Mouse (Mus musculus) neural tube, embryonic 14.5 days (tissue): ENCODE measurements around the gene Scmh1. TPM values are rescaled to one million over a fixed set of nuclear protein-coding genes. Genes with fewer than 3 reads are reported as not detected.
A peak's percentile ranks its signal among the peaks of the same experiment; 100 is the strongest.

Experiments
- ATAC-seq: fragments of 200-750 bp; cut with Nextera tagmentation; 2 replicates; pipeline ENCODE4 v1.8.0; 2017; ENCODE audit warnings: low read depth, mild to moderate bottlenecking, moderate TSS enrichment, moderate library complexity
- H3K27ac ChIP-seq: fragments of 300-500 bp; sonication (generic); 2 replicates; pipeline ENCODE4 v1.5.1; 2014; ENCODE audit warnings: low read depth, mild to moderate bottlenecking, control low read depth, low read length, moderate library complexity, mixed read lengths
- H3K27me3 ChIP-seq: fragments of 300-500 bp; sonication (generic); 2 replicates; pipeline ENCODE4 v1.6.1; 2014; ENCODE audit warnings: low read length; ENCODE audit not compliant: control insufficient read depth, insufficient read depth
- H3K36me3 ChIP-seq: fragments of 300-500 bp; sonication (generic); 2 replicates; pipeline ENCODE4 v1.6.1; 2014; ENCODE audit warnings: low read length, mixed read lengths; ENCODE audit not compliant: control insufficient read depth, insufficient read depth
- H3K4me1 ChIP-seq: fragments of 300-500 bp; sonication (generic); 2 replicates; pipeline ENCODE4 v1.6.1; 2014; ENCODE audit warnings: low read length; ENCODE audit not compliant: control insufficient read depth, insufficient read depth
- H3K4me2 ChIP-seq: fragments of 300-500 bp; sonication (generic); 2 replicates; pipeline ENCODE4 v1.6.1; 2014; ENCODE audit warnings: mild to moderate bottlenecking, low read depth, low read length, control low read depth
- H3K4me3 ChIP-seq: fragments of 300-500 bp; sonication (generic); 2 replicates; pipeline ENCODE4 v1.5.1; 2014; ENCODE audit warnings: low read depth, low read length, control low read depth, mixed read lengths
- H3K9ac ChIP-seq: fragments of 300-500 bp; sonication (generic); replicated peaks from 2 replicates; pipeline ENCODE4 v1.6.1; 2014; ENCODE audit warnings: low read depth, mild to moderate bottlenecking, control low read depth, low read length, mixed read lengths
- H3K9me3 ChIP-seq: fragments of 300-500 bp; sonication (generic); 2 replicates; pipeline ENCODE4 v1.6.1; 2016; ENCODE audit warnings: low read length; ENCODE audit not compliant: control insufficient read depth
- WGBS: fragments of 180-500 bp; shearing (Covaris S2); extraction: QIAGEN DNeasy Blood & Tissue Kit; methylation state at CpG from one replicate; pipeline ENCODE4 v1.1.7; 2014; 5-methylcytosine and 5-hydroxymethylcytosine counted together
- polyA plus RNA-seq: library from polyadenylated mRNA; unstranded; fragments of >200 nt; fragmentation: Nextera tagmentation; extraction: Ambion mirVana; gene quantifications from 2 replicates; pipeline ENCODE4 v1.2.1, GENCODE M21; 2014

The Scmh1 gene
- polyA plus RNA-seq, 1 experiment from 2014 or later: 90.8 TPM

- Histone ChIP-seq H3K4me2 (no peak overlapping the region), H3K4me1 (peaks cover 15% of the 10 kb centered on the region), H3K9ac (no peak overlapping the region), H3K4me3 (no peak overlapping the region), H3K27ac (no peak overlapping the region), H3K36me3 (no peaks in the 10 kb centered on the region), H3K9me3 (no peaks in the 10 kb centered on the region), H3K27me3 (no peaks in the 10 kb centered on the region)
- no peak for ATAC-seq
- 38% methylated on average over 4 of the region's 4 CpGs for WGBS
Observed at GRCm38 (mm10) chr4:120373813-120374212, 31.3 kb upstream of the Scmh1 start.

GRCm38 (mm10) chr4:120380811-120381391 is 24.2 kb upstream of the Scmh1 start:
- H3K27me3 ChIP-seq: no peaks in the 10 kb centered on the region
- 13% methylated on average over 7 of the region's 7 CpGs for WGBS

GRCm38 (mm10) chr4:120385496-120385895 is 19.6 kb upstream of the Scmh1 start:
- no peak for ATAC-seq
- no peak overlapping the region for H3K9ac ChIP-seq
- no peak overlapping the region for H3K27ac ChIP-seq
- H3K27me3 ChIP-seq: no peaks in the 10 kb centered on the region
- no peak overlapping the region for H3K4me2 ChIP-seq
- H3K4me3 ChIP-seq: no peak overlapping the region
- H3K36me3 ChIP-seq: no peaks in the 10 kb centered on the region
- no peaks in the 10 kb centered on the region for H3K9me3 ChIP-seq
- H3K4me1 ChIP-seq: 0 out of 2 replicates have a peak, but pooled peaks cover 4% of the 10 kb centered on the region
- WGBS: 86% methylated on average over 2 of the region's 2 CpGs

More at GRCm38 (mm10) chr4:120380811-120381391, 24.2 kb upstream of the Scmh1 start:
- Histone ChIP-seq H3K27ac (no peak overlapping the region; the same call in 1 of the 2 replicates), H3K4me2 (no peak overlapping the region), H3K36me3 (no peaks in the 10 kb centered on the region), H3K9ac (no peak overlapping the region), H3K4me3 (no peak overlapping the region), H3K9me3 (no peaks in the 10 kb centered on the region), H3K4me1 (0 out of 2 replicates have a peak, but pooled peaks cover 4% of the 10 kb centered on the region)
- peak; percentile 86 for ATAC-seq

GRCm38 (mm10) chr4:120387496-120387895 is 17.6 kb upstream of the Scmh1 start:
- peak; percentile 60; the same call in 1 of the 2 replicates for ATAC-seq
- no peaks in the 10 kb centered on the region for H3K36me3 ChIP-seq
- 55% methylated on average over 4 of the region's 4 CpGs for WGBS
- H3K27me3 ChIP-seq: no peaks in the 10 kb centered on the region
- H3K27ac ChIP-seq: no peak overlapping the region
- H3K4me1 ChIP-seq: no peaks in the 10 kb centered on the region
- H3K9ac ChIP-seq: no peak overlapping the region
- H3K4me2 ChIP-seq: no peak overlapping the region
- no peaks in the 10 kb centered on the region for H3K9me3 ChIP-seq
- no peak overlapping the region for H3K4me3 ChIP-seq

GRCm38 (mm10) chr4:120387968-120388367 is 17.1 kb upstream of the Scmh1 start:
- Histone ChIP-seq H3K4me3 (no peak overlapping the region), H3K36me3 (no peaks in the 10 kb centered on the region), H3K9ac (no peak overlapping the region), H3K9me3 (no peaks in the 10 kb centered on the region), H3K4me2 (no peak overlapping the region), H3K4me1 (no peaks in the 10 kb centered on the region), H3K27me3 (no peaks in the 10 kb centered on the region), H3K27ac (no peak overlapping the region)
- 77% methylated on average over 2 of the region's 2 CpGs for WGBS
- no peak for ATAC-seq

- Histone ChIP-seq H3K4me3 (no peak overlapping the region), H3K9me3 (no peaks in the 10 kb centered on the region), H3K27me3 (no peaks in the 10 kb centered on the region), H3K36me3 (no peaks in the 10 kb centered on the region), H3K9ac (no peak overlapping the region), H3K4me1 (no peaks in the 10 kb centered on the region), H3K4me2 (no peak overlapping the region), H3K27ac (no peak overlapping the region)
- ATAC-seq: no peak
- WGBS: 20% methylated on average over 3 of the region's 3 CpGs
Observed at GRCm38 (mm10) chr4:120388998-120389542, 16.0 kb upstream of the Scmh1 start.

- no peak overlapping the region for H3K27ac ChIP-seq
- no peaks in the 10 kb centered on the region for H3K4me1 ChIP-seq
- no peak overlapping the region for H3K4me3 ChIP-seq
- 40% methylated on average over 6 of the region's 6 CpGs for WGBS
- no peak overlapping the region for H3K4me2 ChIP-seq
- no peak overlapping the region for H3K9ac ChIP-seq
- no peak for ATAC-seq
- no peaks in the 10 kb centered on the region for H3K27me3 ChIP-seq
- no peaks in the 10 kb centered on the region for H3K9me3 ChIP-seq
- no peaks in the 10 kb centered on the region for H3K36me3 ChIP-seq
Observed at GRCm38 (mm10) chr4:120389546-120389945, 15.5 kb upstream of the Scmh1 start.

GRCm38 (mm10) chr4:120391591-120391990 is 13.5 kb upstream of the Scmh1 start:
- Histone ChIP-seq H3K36me3 (no peaks in the 10 kb centered on the region), H3K4me3 (no peak overlapping the region), H3K4me1 (no peaks in the 10 kb centered on the region), H3K4me2 (no peak overlapping the region), H3K9ac (no peak overlapping the region), H3K27ac (no peak overlapping the region), H3K9me3 (no peaks in the 10 kb centered on the region), H3K27me3 (no peaks in the 10 kb centered on the region)
- WGBS: 68% methylated on average over 6 of the region's 6 CpGs
- no peak for ATAC-seq

- Histone ChIP-seq H3K4me2 (no peak overlapping the region), H3K36me3 (no peaks in the 10 kb centered on the region), H3K9me3 (no peaks in the 10 kb centered on the region), H3K4me3 (no peak overlapping the region), H3K27me3 (no peaks in the 10 kb centered on the region), H3K9ac (no peak overlapping the region), H3K27ac (no peak overlapping the region), H3K4me1 (no peaks in the 10 kb centered on the region)
- 83% methylated on average over 4 of the region's 4 CpGs for WGBS
- no peak for ATAC-seq
Observed at GRCm38 (mm10) chr4:120392341-120392740, 12.7 kb upstream of the Scmh1 start.
